Mouse (Mus musculus) gastrocnemius, postnatal 4 days (tissue): ENCODE results near the gene Pik3cd. TPM values are rescaled to one million over a fixed set of nuclear protein-coding genes. Genes with fewer than 3 reads are reported as not detected.
"Not testable (repeated sequence)": the region's sequence is repeated elsewhere in the genome, so short reads cannot be mapped to it uniquely, and the experiment has no call there.

Source experiments
- DNase-seq, 2 experiments: peaks; one replicate each; pipeline ENCODE4 v3.0.0; 2021 to 2022; ENCODE audit warnings: low spot score in 2 of 2, mixed read lengths in 2 of 2
- long read RNA-seq, 2 experiments: library from polyadenylated mRNA; stranded (forward); transcript quantifications; one replicate each; pipeline ENCODE4 v2.0.0; 2021
- total RNA-seq, 2 experiments: library from RNA; stranded (reverse); gene quantifications; 2 replicates each; pipeline ENCODE4 v1.2.3; 2021

Pik3cd gene
- 10 to 100 TPM in 1 of 2 experiments, 1 to 10 TPM in 1; 8.7 to 11.7 TPM for total RNA-seq
- long read RNA-seq, experiment 1, partial matches to known transcripts, result 3 of 4 reads
- long read RNA-seq, experiment 1, other reads (novel, unspliced or antisense), result 1 of 4 reads
- long read RNA-seq, experiment 2, partial matches to known transcripts, result 5 of 13 reads
- long read RNA-seq, experiment 2, other reads (novel, unspliced or antisense), result 8 of 13 reads

DNA sequence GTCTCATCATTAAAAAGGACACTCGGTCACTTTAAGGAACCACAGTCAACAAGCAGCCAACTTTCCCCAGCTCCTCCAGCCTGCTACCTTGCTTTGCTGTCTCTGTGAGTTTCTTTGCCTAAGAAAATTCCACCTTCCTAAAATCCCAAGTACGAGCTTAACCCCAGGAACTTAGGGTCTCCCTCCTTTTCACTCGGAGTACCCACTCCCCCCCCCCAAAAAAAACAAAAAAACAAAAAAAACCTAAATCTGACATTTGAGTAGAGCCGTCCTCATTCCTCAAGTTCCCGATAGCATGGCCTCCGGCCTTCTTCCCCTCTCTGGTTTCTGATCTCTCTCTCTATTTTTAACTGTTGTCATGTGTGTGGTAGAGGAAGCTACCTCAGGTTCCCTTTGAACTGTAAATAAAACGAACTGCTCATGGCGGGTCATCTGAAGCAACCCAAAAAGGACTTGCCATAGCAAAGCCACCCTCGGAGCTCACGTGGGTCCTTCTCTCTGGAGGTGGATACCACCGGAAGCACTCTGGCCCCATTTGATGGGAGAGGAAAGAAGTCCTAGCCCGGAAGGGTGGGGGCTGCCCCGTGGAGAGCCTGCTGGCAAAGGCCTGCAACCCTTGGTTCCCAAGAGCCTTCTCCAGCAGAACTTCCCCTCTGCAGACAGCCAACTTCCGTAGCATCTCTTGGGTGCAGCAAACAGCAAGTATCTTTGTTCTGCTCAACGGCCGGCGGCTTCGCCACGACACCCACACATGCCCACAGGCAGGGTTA lies at the start of gene Pik3cd:
Gene Pik3cd, minus strand, starts transcription at position 362 of the 770 bp plus-strand sequence.
- DNase-seq, result no peak

DNA sequence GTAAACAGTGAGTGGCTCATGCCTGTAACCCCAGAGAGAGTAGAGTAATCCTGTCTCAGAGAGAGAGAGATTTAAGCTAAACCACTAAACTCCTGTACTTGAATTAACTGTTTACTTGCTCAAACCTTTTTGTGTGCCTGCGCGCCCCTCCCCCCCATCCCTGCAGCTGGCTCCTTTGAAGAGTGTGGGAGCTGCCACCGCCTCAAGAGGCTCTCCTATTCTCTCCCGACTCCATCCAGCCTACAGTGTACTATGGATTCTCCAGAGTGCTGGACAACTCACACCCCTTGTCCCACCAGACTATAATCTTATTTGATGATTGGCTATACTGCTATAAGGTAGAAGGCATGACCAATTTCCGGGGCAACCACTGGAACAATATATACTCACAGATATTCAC lies 48.3 kb upstream of the Pik3cd start:
- no peak for DNase-seq

GRCm38 (mm10) chr4:149749663-149750015 lies 47.3 kb upstream of the Pik3cd start:
- DNase-seq, result not testable (repeated sequence)

DNA sequence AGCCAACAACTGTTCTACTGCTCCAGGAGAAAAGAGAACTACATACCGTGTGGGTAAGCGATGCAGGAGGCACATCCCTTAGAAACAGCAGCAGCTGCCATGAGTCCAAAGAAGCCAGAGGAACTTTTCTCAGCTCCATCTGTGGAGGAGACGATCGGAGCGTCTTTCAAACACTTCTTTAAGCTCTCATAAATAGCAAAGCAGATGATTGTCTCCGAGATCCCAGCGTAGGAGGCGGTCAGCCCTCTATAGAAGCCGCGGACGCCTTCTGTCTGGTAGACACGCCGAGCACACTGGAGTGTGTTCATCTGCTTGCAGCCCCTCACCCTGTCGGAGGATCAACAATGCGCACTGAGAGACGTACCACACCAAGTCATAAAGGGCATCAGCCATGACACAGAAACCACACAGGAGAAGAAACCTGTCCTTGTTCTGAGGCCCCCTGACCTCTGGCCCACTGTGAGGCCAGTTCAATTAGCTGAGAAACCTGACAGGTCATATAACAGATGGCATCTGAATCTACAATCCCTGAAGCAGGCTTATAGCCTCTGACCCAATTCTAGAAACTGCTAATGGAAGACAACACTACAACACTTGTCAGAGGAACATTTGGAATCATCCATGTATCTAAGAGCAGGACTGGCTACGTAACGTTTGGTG lies 46.8 kb upstream of the Pik3cd start:
- no peak for DNase-seq

- DNase-seq, result no peak
Measured at GRCm38 (mm10) chr4:149744119-149744518, 41.7 kb upstream of the Pik3cd start.

GRCm38 (mm10) chr4:149742011-149742530 lies 39.7 kb upstream of the Pik3cd start:
- no peak for DNase-seq

- no peak for DNase-seq
Measured at GRCm38 (mm10) chr4:149740301-149740700, 37.9 kb upstream of the Pik3cd start.

DNA sequence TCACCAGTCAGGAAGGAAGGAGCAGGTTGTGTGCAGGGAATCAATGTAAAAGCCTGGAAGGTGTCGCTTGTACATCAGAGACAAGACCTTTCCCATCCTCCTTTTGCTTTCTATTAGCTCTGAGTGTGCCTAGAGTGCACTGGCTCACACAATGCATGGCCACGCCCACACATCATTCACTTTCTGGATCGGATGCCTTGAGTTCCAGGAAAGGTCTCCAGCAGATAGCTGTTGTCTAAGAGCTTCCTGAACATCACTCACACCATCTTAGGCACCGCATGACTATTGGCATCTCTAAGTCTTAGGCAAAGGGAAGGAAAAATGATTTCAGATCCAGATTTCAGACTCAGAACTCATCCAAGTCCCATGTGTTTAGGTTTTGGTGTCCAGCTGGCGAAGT lies 37.1 kb upstream of the Pik3cd start:
- DNase-seq, result no peak

- DNase-seq, result peak; percentile 93 to 95
Measured at GRCm38 (mm10) chr4:149737383-149738324, 35.3 kb upstream of the Pik3cd start, which contains the start of gene Tmem201. Gene Tmem201 (minus strand): TSS chr4:149738044.

GRCm38 (mm10) chr4:149736581-149736980 lies 34.2 kb upstream of the Pik3cd start:
- DNase-seq, result peak in 1 of 2 experiments; percentile 65

DNA sequence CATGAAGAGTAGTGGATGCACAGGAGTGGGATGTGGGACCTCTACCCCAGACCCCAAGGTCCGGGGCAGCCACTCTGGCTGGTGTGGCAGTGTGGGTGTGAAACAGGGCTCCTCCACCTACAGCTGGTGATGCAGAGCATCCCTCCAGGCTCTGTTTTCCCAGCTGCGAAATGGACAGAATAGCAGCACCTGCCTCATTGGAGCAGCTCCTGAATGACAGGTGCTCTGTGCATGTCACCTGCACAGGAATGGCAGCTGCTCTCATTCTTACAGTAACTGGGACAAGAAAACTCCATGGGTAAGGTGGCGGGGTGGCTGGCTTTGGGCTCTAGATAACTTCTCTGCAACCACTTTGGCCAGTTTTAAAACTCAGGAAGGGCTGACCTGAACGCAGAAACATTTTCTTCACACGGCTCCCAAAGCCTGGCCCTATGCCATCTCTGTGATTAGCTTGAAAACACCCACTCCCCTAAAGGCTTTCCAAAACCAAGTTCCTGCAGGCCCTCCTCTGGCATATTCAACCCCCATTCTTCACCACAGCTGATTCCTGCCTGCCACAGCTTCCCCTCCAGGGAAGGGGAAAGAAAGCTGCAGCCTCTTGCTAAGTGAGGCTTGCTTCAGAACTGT lies 33.4 kb upstream of the Pik3cd start:
- no peak for DNase-seq

GRCm38 (mm10) chr4:149734730-149735475 lies 32.5 kb upstream of the Pik3cd start:
- no peak for DNase-seq

GRCm38 (mm10) chr4:149734246-149734645 lies 31.9 kb upstream of the Pik3cd start:
- DNase-seq, result no peak

- DNase-seq, result no peak
Measured at GRCm38 (mm10) chr4:149733748-149734147, 31.4 kb upstream of the Pik3cd start.

- DNase-seq, result no peak
Measured at GRCm38 (mm10) chr4:149732800-149733199, 30.4 kb upstream of the Pik3cd start.

- no peak for DNase-seq
Measured at GRCm38 (mm10) chr4:149732313-149732712, 29.9 kb upstream of the Pik3cd start.

DNA sequence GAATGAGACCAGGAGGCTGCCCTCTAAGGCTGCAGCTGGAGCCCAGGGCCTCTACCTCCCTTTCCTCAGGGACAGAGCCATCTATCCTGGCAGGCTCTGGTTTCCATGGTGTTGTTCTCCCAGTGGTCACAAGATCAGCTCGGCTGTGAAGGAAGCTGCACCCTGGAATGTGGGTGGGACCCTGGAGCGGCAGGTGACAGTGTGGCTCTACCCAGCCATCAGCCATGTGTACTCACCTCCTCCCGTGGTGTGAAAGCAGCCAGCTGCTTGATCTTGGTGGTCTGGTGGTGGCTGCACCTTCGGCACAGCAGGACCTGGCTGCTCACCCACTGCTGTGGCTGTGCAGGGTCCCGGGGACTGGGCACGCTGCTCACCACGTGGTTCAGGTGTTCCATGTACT lies 28.5 kb upstream of the Pik3cd start:
- DNase-seq, result no peak

DNA sequence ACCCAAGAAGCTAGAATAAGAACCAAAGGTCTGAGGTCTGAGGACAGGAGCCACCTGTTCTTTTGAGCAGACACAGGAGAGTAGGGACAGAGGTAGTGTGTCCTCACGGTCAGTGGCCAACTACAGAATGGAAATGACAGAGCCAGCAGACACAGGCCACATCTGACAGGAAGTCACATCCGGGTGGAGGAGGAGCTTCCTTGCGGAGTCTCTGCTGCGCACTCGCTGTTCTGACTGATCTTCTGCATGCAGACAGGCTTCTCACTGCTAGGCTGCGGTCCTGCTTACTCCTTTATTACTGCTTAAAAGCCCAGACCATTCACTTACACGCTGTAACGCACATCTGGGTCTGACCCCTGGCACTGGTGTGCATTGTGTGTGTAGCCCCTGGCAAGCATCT lies 26.4 kb upstream of the Pik3cd start:
- DNase-seq, result no peak

- DNase-seq, result no peak
Measured at GRCm38 (mm10) chr4:149727636-149728035, 25.3 kb upstream of the Pik3cd start.
